Mouse (Mus musculus) myocyte (in vitro differentiated cells): ENCODE results near the gene Glis1.
"Not testable (repeated sequence)": the region's sequence is repeated elsewhere in the genome, so short reads cannot be mapped to it uniquely, and the experiment has no call there.

Experiments used
- CEBPB ChIP-seq: IDR thresholded peaks from 2 replicates; pipeline ENCODE4 v1.6.1; 2011; ENCODE audit warnings: mild to moderate bottlenecking, moderate library complexity; ENCODE audit not compliant: poor library complexity, insufficient read depth, severe bottlenecking
- E2F4 ChIP-seq: IDR thresholded peaks from one replicate; pipeline ENCODE4 v1.6.1; 2011; ENCODE audit warnings: mild to moderate bottlenecking, control low read depth, moderate library complexity; ENCODE audit not compliant: insufficient read depth
- MAX ChIP-seq: IDR thresholded peaks from one replicate; pipeline ENCODE4 v1.6.1; 2011; ENCODE audit warnings: low read depth, mild to moderate bottlenecking, control low read depth
- MYOD1 ChIP-seq, 3 experiments: IDR thresholded peaks; one replicate each; pipeline ENCODE4 v1.6.1; 2011; ENCODE audit warnings: control low read depth in 2 of 3, low read depth in 2 of 3, mild to moderate bottlenecking in 2 of 3, moderate library complexity in 1 of 3; ENCODE audit not compliant: insufficient read length in 2 of 3, control insufficient read depth in 1 of 3
- POLR2A ChIP-seq: IDR thresholded peaks from one replicate; pipeline ENCODE4 v1.6.1; 2011; ENCODE audit warnings: low read depth, mild to moderate bottlenecking, control low read depth, moderate library complexity; ENCODE audit not compliant: insufficient read length
- POLR2AphosphoS2 ChIP-seq: IDR thresholded peaks from one replicate; pipeline ENCODE4 v1.6.1; 2011; ENCODE audit warnings: low read depth, control low read depth; ENCODE audit not compliant: insufficient read length
- TCF12 ChIP-seq: IDR thresholded peaks from one replicate; pipeline ENCODE4 v1.6.1; 2011; ENCODE audit warnings: mild to moderate bottlenecking, control low read depth; ENCODE audit not compliant: poor library complexity, insufficient read depth, severe bottlenecking
- TCF3 ChIP-seq: IDR thresholded peaks from one replicate; pipeline ENCODE4 v1.6.1; 2011; ENCODE audit warnings: low read depth, control low read depth; ENCODE audit not compliant: insufficient read length
- USF1 ChIP-seq: IDR thresholded peaks from one replicate; pipeline ENCODE4 v1.6.1; 2011; ENCODE audit warnings: low read depth, mild to moderate bottlenecking, control low read depth, moderate library complexity

GRCm38 (mm10) chr4:107598581-107598958 is 164.2 kb downstream of the Glis1 start:
- not testable (repeated sequence) for TF ChIP-seq MYOD1 (IDR thresholded peaks at IDR 0.05; ENCODE audit: control insufficient read depth in 1 of 3, insufficient read length in 2 of 3, low read depth in 2 of 3); USF1; POLR2A; TCF3; CEBPB; POLR2AphosphoS2; E2F4; MAX; TCF12
